Mouse (Mus musculus) neural tube, embryonic 15.5 days (tissue): ENCODE measurements at regions not wholly inside any gene's neighbourhood (a gene's known extent, or its start where the extent isn't known, plus 50 kb on each side); places are given as distances from the start of the nearest gene placed in this dataset.

Experiments used
- ATAC-seq: fragments of 200-750 bp; cut with Nextera tagmentation; 2 replicates; pipeline ENCODE4 v1.8.0; 2017; ENCODE audit warnings: mild to moderate bottlenecking, moderate TSS enrichment, moderate library complexity; ENCODE audit not compliant: low FRiP score
- H3K27ac ChIP-seq: fragments of 300-500 bp; sonication (generic); replicated peaks from 2 replicates; pipeline ENCODE4 v1.5.1; 2015; ENCODE audit warnings: mild to moderate bottlenecking, inconsistent platforms
- H3K27me3 ChIP-seq: fragments of 300-500 bp; sonication (generic); replicated peaks from 2 replicates; pipeline ENCODE4 v1.6.1; 2015; ENCODE audit warnings: inconsistent platforms
- H3K36me3 ChIP-seq: fragments of 300-500 bp; sonication (generic); 2 replicates; pipeline ENCODE4 v1.6.1; 2015; ENCODE audit warnings: inconsistent platforms
- H3K4me1 ChIP-seq: fragments of 300-500 bp; sonication (generic); 2 replicates; pipeline ENCODE4 v1.6.1; 2015; ENCODE audit warnings: inconsistent platforms
- H3K4me2 ChIP-seq: fragments of 300-500 bp; sonication (generic); 2 replicates; pipeline ENCODE4 v1.6.1; 2015; ENCODE audit warnings: inconsistent platforms, mild to moderate bottlenecking, moderate library complexity
- H3K4me3 ChIP-seq: fragments of 300-500 bp; sonication (generic); replicated peaks from 2 replicates; pipeline ENCODE4 v1.5.1; 2015; ENCODE audit warnings: mild to moderate bottlenecking, inconsistent platforms
- H3K9ac ChIP-seq: fragments of 300-500 bp; sonication (generic); replicated peaks from 2 replicates; pipeline ENCODE4 v1.6.1; 2015; ENCODE audit warnings: mild to moderate bottlenecking, inconsistent platforms
- H3K9me3 ChIP-seq: fragments of 300-500 bp; sonication (generic); replicated peaks from 2 replicates; pipeline ENCODE4 v1.6.1; 2016; ENCODE audit warnings: inconsistent platforms
- WGBS: fragments of 180-500 bp; shearing (Covaris S2); methylation state at CpG from one replicate; pipeline ENCODE4 v1.1.7; 2015; ENCODE audit warnings: mixed read lengths; 5-methylcytosine and 5-hydroxymethylcytosine counted together

- Histone ChIP-seq H3K27me3 (no peaks in the 10 kb centered on the region), H3K36me3 (no peaks in the 10 kb centered on the region), H3K4me3 (no peak overlapping the region), H3K4me2 (no peak overlapping the region), H3K27ac (no peak overlapping the region), H3K9me3 (no peaks in the 10 kb centered on the region), H3K9ac (no peak overlapping the region), H3K4me1 (0 out of 2 replicates have a peak, but pooled peaks cover 4% of the 10 kb centered on the region)
- WGBS = 47% methylated on average over 4 of the region's 4 CpGs
- no peak for ATAC-seq
These were observed 108.6 kb downstream of the Foxb1 start for GRCm38 (mm10) chr9:69652106-69652505.

GRCm38 (mm10) chr9:69651608-69652007 lies 109.1 kb downstream of the Foxb1 start:
- Histone ChIP-seq H3K27me3 (no peaks in the 10 kb centered on the region), H3K9me3 (no peaks in the 10 kb centered on the region), H3K4me1 (0 out of 2 replicates have a peak, but pooled peaks cover 4% of the 10 kb centered on the region), H3K36me3 (no peaks in the 10 kb centered on the region), H3K4me3 (no peak overlapping the region), H3K27ac (no peak overlapping the region), H3K9ac (no peak overlapping the region), H3K4me2 (no peak overlapping the region)
- 65% methylated on average over 8 of the region's 8 CpGs for WGBS
- ATAC-seq = no peak

GRCm38 (mm10) chr9:69642591-69642990 lies 118.1 kb downstream of the Foxb1 start:
- WGBS = 72% methylated on average over 5 of the region's 5 CpGs
- ATAC-seq = no peak

GRCm38 (mm10) chr9:69623312-69623711 lies 137.4 kb downstream of the Foxb1 start:
- WGBS = 20% methylated on average over 7 of the region's 7 CpGs
- no peak overlapping the region for H3K9ac ChIP-seq
- ATAC-seq = no peak

More at GRCm38 (mm10) chr9:69642591-69642990, 118.1 kb downstream of the Foxb1 start:
- H3K4me1 ChIP-seq = no peaks in the 10 kb centered on the region
- no peak overlapping the region for H3K9ac ChIP-seq
- no peaks in the 10 kb centered on the region for H3K36me3 ChIP-seq
- H3K27me3 ChIP-seq = no peaks in the 10 kb centered on the region
- H3K4me3 ChIP-seq = no peak overlapping the region
- H3K9me3 ChIP-seq = no peaks in the 10 kb centered on the region
- no peak overlapping the region for H3K4me2 ChIP-seq
- H3K27ac ChIP-seq = no peak overlapping the region

GRCm38 (mm10) chr9:69621006-69621405 lies 139.7 kb downstream of the Foxb1 start:
- Histone ChIP-seq H3K27me3 (no peaks in the 10 kb centered on the region), H3K9ac (no peak overlapping the region), H3K4me1 (no peaks in the 10 kb centered on the region), H3K4me3 (no peak overlapping the region), H3K4me2 (no peak overlapping the region), H3K27ac (no peak overlapping the region), H3K9me3 (no peaks in the 10 kb centered on the region), H3K36me3 (no peaks in the 10 kb centered on the region)
- 64% methylated on average over 3 of the region's 3 CpGs for WGBS
- no peak for ATAC-seq

More at GRCm38 (mm10) chr9:69623312-69623711, 137.4 kb downstream of the Foxb1 start:
- no peaks in the 10 kb centered on the region for H3K36me3 ChIP-seq
- H3K4me2 ChIP-seq = no peak overlapping the region
- H3K4me1 ChIP-seq = no peaks in the 10 kb centered on the region
- no peaks in the 10 kb centered on the region for H3K27me3 ChIP-seq
- H3K27ac ChIP-seq = no peak overlapping the region
- H3K4me3 ChIP-seq = no peak overlapping the region
- H3K9me3 ChIP-seq = no peaks in the 10 kb centered on the region

GRCm38 (mm10) chr9:69617328-69617727 lies 143.4 kb downstream of the Foxb1 start:
- Histone ChIP-seq H3K9me3 (no peaks in the 10 kb centered on the region), H3K4me2 (no peak overlapping the region), H3K27ac (no peak overlapping the region), H3K4me1 (no peaks in the 10 kb centered on the region), H3K27me3 (no peaks in the 10 kb centered on the region), H3K4me3 (no peak overlapping the region), H3K9ac (no peak overlapping the region), H3K36me3 (no peaks in the 10 kb centered on the region)
- 64% methylated on average over 2 of the region's 2 CpGs for WGBS
- ATAC-seq = no peak

- 78% methylated on average over 8 of the region's 8 CpGs for WGBS
- no peak for ATAC-seq
- Histone ChIP-seq H3K9me3 (no peaks in the 10 kb centered on the region), H3K27ac (no peak overlapping the region), H3K4me1 (peaks cover 5% of the 10 kb centered on the region; the same call in 1 of the 2 replicates), H3K27me3 (no peaks in the 10 kb centered on the region), H3K9ac (no peak overlapping the region), H3K36me3 (no peaks in the 10 kb centered on the region), H3K4me2 (no peak overlapping the region), H3K4me3 (no peak overlapping the region)
These were observed 144.1 kb downstream of the Anxa2 start for GRCm38 (mm10) chr9:69597472-69597871.

- H3K4me1 ChIP-seq = peaks cover 8% of the 10 kb centered on the region; the same call in 1 of the 2 replicates
- H3K4me2 ChIP-seq = peak overlapping the region; percentile 30
- no peak overlapping the region for H3K9ac ChIP-seq
- ATAC-seq = peak; percentile 28; the same call in 1 of the 2 replicates
- no peak overlapping the region for H3K27ac ChIP-seq
- no peaks in the 10 kb centered on the region for H3K36me3 ChIP-seq
- no peaks in the 10 kb centered on the region for H3K27me3 ChIP-seq
- 30% methylated on average over 14 of the region's 15 CpGs for WGBS
- no peaks in the 10 kb centered on the region for H3K9me3 ChIP-seq
- H3K4me3 ChIP-seq = no peak overlapping the region
These were observed 139.1 kb downstream of the Anxa2 start for GRCm38 (mm10) chr9:69592329-69593062.

- Histone ChIP-seq H3K4me1 (peaks cover 8% of the 10 kb centered on the region; the same call in 1 of the 2 replicates), H3K9ac (no peak overlapping the region), H3K9me3 (no peaks in the 10 kb centered on the region), H3K4me2 (no peak overlapping the region), H3K27ac (no peak overlapping the region), H3K36me3 (no peaks in the 10 kb centered on the region), H3K4me3 (no peak overlapping the region), H3K27me3 (no peaks in the 10 kb centered on the region)
- 72% methylated on average over 4 of the region's 4 CpGs for WGBS
- no peak for ATAC-seq
These were observed 135.4 kb downstream of the Anxa2 start for GRCm38 (mm10) chr9:69588846-69589245.

GRCm38 (mm10) chr9:69587096-69587495 lies 133.7 kb downstream of the Anxa2 start:
- Histone ChIP-seq H3K9ac (no peak overlapping the region), H3K27me3 (no peaks in the 10 kb centered on the region), H3K4me1 (no peaks in the 10 kb centered on the region), H3K27ac (no peak overlapping the region), H3K4me3 (no peak overlapping the region), H3K36me3 (no peaks in the 10 kb centered on the region), H3K9me3 (no peaks in the 10 kb centered on the region), H3K4me2 (no peak overlapping the region)
- 73% methylated on average over 3 of the region's 3 CpGs for WGBS
- no peak for ATAC-seq

GRCm38 (mm10) chr9:69581236-69581635 lies 127.8 kb downstream of the Anxa2 start:
- no peak overlapping the region for H3K9ac ChIP-seq
- H3K27ac ChIP-seq = no peak overlapping the region
- no peak overlapping the region for H3K4me3 ChIP-seq
- no peak for ATAC-seq
- peaks cover 11% of the 10 kb centered on the region; the same call in 1 of the 2 replicates for H3K27me3 ChIP-seq
- H3K4me1 ChIP-seq = no peaks in the 10 kb centered on the region
- no peak overlapping the region for H3K4me2 ChIP-seq
- H3K36me3 ChIP-seq = no peaks in the 10 kb centered on the region
- H3K9me3 ChIP-seq = no peaks in the 10 kb centered on the region

GRCm38 (mm10) chr9:69577661-69578405 lies 124.4 kb downstream of the Anxa2 start:
- no peak overlapping the region for H3K4me2 ChIP-seq
- no peaks in the 10 kb centered on the region for H3K4me1 ChIP-seq
- no peaks in the 10 kb centered on the region for H3K9me3 ChIP-seq
- H3K27ac ChIP-seq = no peak overlapping the region
- 94% methylated on average over 10 of the region's 10 CpGs for WGBS
- H3K4me3 ChIP-seq = no peak overlapping the region
- no peaks in the 10 kb centered on the region for H3K36me3 ChIP-seq
- no peak for ATAC-seq
- peaks cover 11% of the 10 kb centered on the region; the same call in 1 of the 2 replicates for H3K27me3 ChIP-seq
- H3K9ac ChIP-seq = no peak overlapping the region
